Mouse (Mus musculus): ENCODE results near the gene Eif3b. TPM values are rescaled to one million over a fixed set of nuclear protein-coding genes. Genes with fewer than 3 reads are reported as not detected.

Eif3b gene
- polyA plus RNA-seq, 2 experiments = 119 to 145 TPM

DNA sequence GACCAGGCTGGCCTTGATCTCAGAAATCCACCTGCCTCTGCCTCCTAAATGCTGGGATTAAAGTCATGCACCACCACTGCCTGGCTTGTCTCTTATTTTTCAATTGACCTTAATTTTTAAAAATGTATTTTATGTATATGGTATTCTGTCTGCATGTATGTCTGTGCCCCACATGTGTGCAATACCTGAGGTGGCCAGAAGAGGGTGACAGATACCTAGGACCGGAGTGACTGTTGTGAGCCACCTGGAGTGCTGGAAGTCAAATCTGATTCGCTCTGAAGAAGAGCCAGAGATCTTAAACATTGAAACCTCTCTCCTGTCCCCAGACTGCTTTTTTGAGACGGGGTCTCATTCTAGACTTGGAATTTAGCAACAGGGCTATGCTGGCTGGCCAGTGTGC, 53.2 kb downstream of the Eif3b start:
- no peak for TF ChIP-seq POLR2A (IDR thresholded peaks at IDR 0.05; ENCODE audit: borderline replicate concordance, extremely low read depth, insufficient read depth, insufficient read length)
- 85% methylated on average over 3 of the region's 3 CpGs for WGBS
- Histone ChIP-seq H3K36me3 (ENCODE audit: control insufficient read depth, insufficient read depth, low read length) (no peaks in the 10 kb centered on the region), H3K27me3 (ENCODE audit: control insufficient read depth, insufficient read depth, low read length) (no peaks in the 10 kb centered on the region), H3K4me2 (replicated peaks; ENCODE audit: low read depth, low read length, severe bottlenecking) (no peak overlapping the region), H3K27ac (replicated peaks; ENCODE audit: low read depth, low read length) (no peak overlapping the region), H3K9me3 (ENCODE audit: control insufficient read depth, low read length) (no peaks in the 10 kb centered on the region), H3K4me1 (ENCODE audit: control insufficient read depth, insufficient read depth, low read length) (no peaks in the 10 kb centered on the region), H3K9ac (ENCODE audit: low read depth, low read length, severe bottlenecking) (no peak overlapping the region), H3K4me3 (replicated peaks; ENCODE audit: low read length) (no peak overlapping the region)
- DNase-seq (ENCODE audit: low spot score) (no peak), ATAC-seq (ENCODE audit: low FRiP score, low read depth) (no peak)

DNA sequence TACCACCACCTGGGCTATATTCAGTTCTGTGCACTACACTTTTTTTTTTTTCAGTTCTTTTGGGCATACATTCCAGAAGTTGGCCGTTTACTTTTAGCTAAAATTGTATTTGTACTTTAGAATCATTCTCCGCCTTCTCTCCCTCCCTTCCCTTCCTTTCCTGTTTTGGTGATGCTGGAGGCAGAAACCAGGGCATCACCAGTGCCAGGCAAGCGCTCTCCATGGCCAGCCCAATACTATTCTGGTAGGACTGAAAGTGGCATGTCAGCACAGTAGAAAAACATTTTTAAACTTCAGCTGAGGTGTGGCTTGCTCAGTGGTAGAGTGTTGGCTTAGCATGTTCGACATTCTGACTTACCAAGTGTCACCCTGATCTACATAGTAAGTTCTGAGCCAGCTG, 62.3 kb downstream of the Eif3b start:
- no peak for TF ChIP-seq POLR2A (IDR thresholded peaks at IDR 0.05; ENCODE audit: borderline replicate concordance, extremely low read depth, insufficient read depth, insufficient read length)
- no peaks in the 10 kb centered on the region for H3K9me3 ChIP-seq (ENCODE audit: control insufficient read depth, low read length)
- DNase-seq (ENCODE audit: low spot score) (no peak), ATAC-seq (ENCODE audit: low FRiP score, low read depth) (no peak)
- no peaks in the 10 kb centered on the region for H3K36me3 ChIP-seq (ENCODE audit: control insufficient read depth, insufficient read depth, low read length)
- no peak overlapping the region for H3K9ac ChIP-seq (ENCODE audit: low read depth, low read length, severe bottlenecking)
- WGBS = 81% methylated on average over 4 of the region's 4 CpGs
- no peak overlapping the region for H3K4me2 ChIP-seq (replicated peaks; ENCODE audit: low read depth, low read length, severe bottlenecking)
- no peak overlapping the region for H3K4me3 ChIP-seq (replicated peaks; ENCODE audit: low read length)
- H3K27me3 ChIP-seq (ENCODE audit: control insufficient read depth, insufficient read depth, low read length) = no peaks in the 10 kb centered on the region
- no peaks in the 10 kb centered on the region for H3K4me1 ChIP-seq (ENCODE audit: control insufficient read depth, insufficient read depth, low read length)
- H3K27ac ChIP-seq (replicated peaks; ENCODE audit: low read depth, low read length) = no peak overlapping the region

- no peak for TF ChIP-seq POLR2A (IDR thresholded peaks at IDR 0.05; ENCODE audit: borderline replicate concordance, extremely low read depth, insufficient read depth, insufficient read length)
- Histone ChIP-seq H3K4me3 (replicated peaks; ENCODE audit: low read length) (no peak overlapping the region), H3K27ac (replicated peaks; ENCODE audit: low read depth, low read length) (no peak overlapping the region), H3K4me2 (replicated peaks; ENCODE audit: low read depth, low read length, severe bottlenecking) (no peak overlapping the region), H3K4me1 (ENCODE audit: control insufficient read depth, insufficient read depth, low read length) (no peaks in the 10 kb centered on the region), H3K36me3 (ENCODE audit: control insufficient read depth, insufficient read depth, low read length) (no peaks in the 10 kb centered on the region), H3K9ac (ENCODE audit: low read depth, low read length, severe bottlenecking) (no peak overlapping the region), H3K9me3 (ENCODE audit: control insufficient read depth, low read length) (no peaks in the 10 kb centered on the region), H3K27me3 (ENCODE audit: control insufficient read depth, insufficient read depth, low read length) (no peaks in the 10 kb centered on the region)
- 55% methylated on average over 6 of the region's 6 CpGs for WGBS
- DNase-seq (ENCODE audit: low spot score) (no peak), ATAC-seq (ENCODE audit: low FRiP score, low read depth) (no peak)
Measured at GRCm38 (mm10) chr5:140491142-140491541, 72.0 kb downstream of the Eif3b start.

- TF ChIP-seq POLR2A (IDR thresholded peaks at IDR 0.05; ENCODE audit: borderline replicate concordance, extremely low read depth, insufficient read depth, insufficient read length) = no peak
- H3K4me1 ChIP-seq (ENCODE audit: control insufficient read depth, insufficient read depth, low read length) = no peaks in the 10 kb centered on the region
- DNase-seq (ENCODE audit: low spot score) = no peak
- no peaks in the 10 kb centered on the region for H3K27me3 ChIP-seq (ENCODE audit: control insufficient read depth, insufficient read depth, low read length)
- 27% methylated on average over 11 of the region's 11 CpGs for WGBS
- H3K4me2 ChIP-seq (replicated peaks; ENCODE audit: low read depth, low read length, severe bottlenecking) = no peak overlapping the region
- no peaks in the 10 kb centered on the region for H3K36me3 ChIP-seq (ENCODE audit: control insufficient read depth, insufficient read depth, low read length)
- no peak for ATAC-seq (ENCODE audit: low FRiP score, low read depth)
- no peaks in the 10 kb centered on the region for H3K9me3 ChIP-seq (ENCODE audit: control insufficient read depth, low read length)
- H3K4me3 ChIP-seq (replicated peaks; ENCODE audit: low read length) = no peak overlapping the region
- H3K9ac ChIP-seq (ENCODE audit: low read depth, low read length, severe bottlenecking) = no peak overlapping the region
- no peak overlapping the region for H3K27ac ChIP-seq (replicated peaks; ENCODE audit: low read depth, low read length)
Measured at GRCm38 (mm10) chr5:140492684-140493233, 73.6 kb downstream of the Eif3b start.

Small RNA genes within 50 kb of the gene (microRNA-seq; reads per million reads assigned to microRNA genes)
- not detected for gene Mir7038

Other genes starting within 250 kb of the Eif3b start
- gene Mad1l1, start 97.8 kb upstream of the Eif3b start, polyA plus RNA-seq (2012; rRNA removed) = 31.8 and 37.9 TPM in 2 replicates
- gene Mad1l1, start 97.8 kb upstream of the Eif3b start, polyA plus RNA-seq (2014; fragmentation: Nextera tagmentation; extraction: Ambion mirVana) = 38.2 and 41.6 TPM in 2 replicates
- gene Nudt1, start 97.7 kb upstream of the Eif3b start, polyA plus RNA-seq (2012; rRNA removed) = 27.1 and 31.0 TPM in 2 replicates
- 34.4 and 35.3 TPM in 2 replicates for gene Nudt1, start 97.7 kb upstream of the Eif3b start, polyA plus RNA-seq (2014; fragmentation: Nextera tagmentation; extraction: Ambion mirVana)
- 12.5 and 13.5 TPM in 2 replicates for gene Mrm2, start 87.4 kb upstream of the Eif3b start, polyA plus RNA-seq (2012; rRNA removed)
- gene Mrm2, start 87.4 kb upstream of the Eif3b start, polyA plus RNA-seq (2014; fragmentation: Nextera tagmentation; extraction: Ambion mirVana) = 18.6 and 19.5 TPM in 2 replicates
- gene Snx8, start 30.1 kb upstream of the Eif3b start, polyA plus RNA-seq (2012; rRNA removed) = 23.0 and 29.8 TPM in 2 replicates
- 9.7 and 12.3 TPM in 2 replicates for gene Snx8, start 30.1 kb upstream of the Eif3b start, polyA plus RNA-seq (2014; fragmentation: Nextera tagmentation; extraction: Ambion mirVana)
- gene Gm4869, start 26.3 kb downstream of the Eif3b start, polyA plus RNA-seq (2012; rRNA removed) = 0.13 TPM in 2 replicates
- not detected in 2 replicates for gene Gm4869, start 26.3 kb downstream of the Eif3b start, polyA plus RNA-seq (2014; fragmentation: Nextera tagmentation; extraction: Ambion mirVana)
- 22.9 and 28.4 TPM in 2 replicates for gene Chst12, start 86.2 kb downstream of the Eif3b start, polyA plus RNA-seq (2012; rRNA removed)
- 22.4 and 22.6 TPM in 2 replicates for gene Chst12, start 86.2 kb downstream of the Eif3b start, polyA plus RNA-seq (2014; fragmentation: Nextera tagmentation; extraction: Ambion mirVana)
- gene Grifin, start 145.7 kb downstream of the Eif3b start, polyA plus RNA-seq (2012; rRNA removed) = 0.18 and 0.19 TPM in 2 replicates
- gene Grifin, start 145.7 kb downstream of the Eif3b start, polyA plus RNA-seq (2014; fragmentation: Nextera tagmentation; extraction: Ambion mirVana) = not detected in 2 replicates
- gene Lfng, start 188.0 kb downstream of the Eif3b start, polyA plus RNA-seq (2012; rRNA removed) = 38.9 and 48.2 TPM in 2 replicates
- gene Lfng, start 188.0 kb downstream of the Eif3b start, polyA plus RNA-seq (2014; fragmentation: Nextera tagmentation; extraction: Ambion mirVana) = 19.2 and 21.4 TPM in 2 replicates
- gene Ttyh3, start 229.7 kb downstream of the Eif3b start, polyA plus RNA-seq (2012; rRNA removed) = 118 and 180 TPM in 2 replicates
- gene Ttyh3, start 229.7 kb downstream of the Eif3b start, polyA plus RNA-seq (2014; fragmentation: Nextera tagmentation; extraction: Ambion mirVana) = 57.5 and 66.3 TPM in 2 replicates